Mouse (Mus musculus) ES-E14 (cell line): ENCODE measurements around the gene Mien1.

ENCODE experiments used
- MAFK ChIP-seq: IDR thresholded peaks from 2 replicates; pipeline ENCODE4 v1.6.1; 2014; ENCODE audit warnings: mild to moderate bottlenecking, low read depth, low read length, inconsistent platforms; ENCODE audit not compliant: insufficient read depth
- ZC3H11A ChIP-seq: IDR thresholded peaks from 2 replicates; pipeline ENCODE4 v1.6.1; 2012; ENCODE audit warnings: low read depth, mild to moderate bottlenecking, inconsistent platforms, low read length, borderline replicate concordance
- ZNF384 ChIP-seq: IDR thresholded peaks from 2 replicates; pipeline ENCODE4 v1.6.1; 2012; ENCODE audit warnings: low read depth, low read length, inconsistent platforms

DNA sequence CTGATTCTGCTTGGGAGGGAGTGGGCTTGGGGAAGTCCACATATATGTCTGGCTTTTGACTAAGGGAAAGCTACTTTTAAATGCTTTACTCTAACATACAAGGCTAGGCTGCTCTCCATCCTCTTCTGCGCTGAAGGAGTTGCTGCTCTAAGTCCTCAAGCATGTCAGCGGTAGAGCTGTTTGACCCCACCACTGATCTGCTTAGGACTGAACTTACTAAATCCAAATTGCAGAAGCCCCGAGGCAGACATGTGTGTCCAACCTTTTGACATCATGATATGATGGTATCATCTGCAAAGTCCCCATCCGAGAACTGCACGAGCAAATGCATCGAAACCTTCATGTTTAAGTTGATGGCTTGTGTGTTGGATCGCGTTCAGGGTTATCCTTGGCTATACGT, 21.1 kb upstream of the Mien1 start:
- no peak for TF ChIP-seq MAFK
- no peak for TF ChIP-seq ZC3H11A
- no peak for TF ChIP-seq ZNF384
